Mouse (Mus musculus) cerebellum, postnatal 4 days (tissue): ENCODE results near the gene Prss1.
"Not testable (repeated sequence)": the region's sequence is repeated elsewhere in the genome, so short reads cannot be mapped to it uniquely, and the experiment has no call there.

Experiments
- DNase-seq, 2 experiments: peaks; one replicate each; pipeline ENCODE4 v3.0.0; 2022; ENCODE audit warnings: low spot score in 2 of 2, mixed read lengths in 1 of 2

The Prss1 gene

DNA sequence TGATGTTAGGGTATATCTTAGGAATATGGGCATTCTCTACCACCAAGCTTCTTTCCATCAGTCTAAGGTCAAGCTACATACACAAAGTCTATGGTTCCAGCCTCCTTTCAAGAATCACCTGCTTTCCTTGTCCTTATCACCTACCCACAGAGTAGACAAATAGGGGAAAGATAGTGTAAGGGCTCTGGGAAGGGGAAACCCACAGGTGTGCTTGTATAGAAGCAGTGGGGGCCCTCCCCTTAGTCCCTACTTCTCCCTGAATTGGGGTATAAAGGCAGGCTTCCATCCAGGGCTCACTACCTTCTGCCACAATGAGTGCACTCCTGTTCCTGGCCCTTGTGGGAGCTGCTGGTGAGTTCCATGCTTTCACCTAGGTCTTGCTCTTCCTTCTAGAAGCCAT is at the start of gene Prss1:
Gene Prss1, plus strand, starts transcription at position 301 of the 400 bp plus-strand sequence.
- DNase-seq: not testable (repeated sequence)

- DNase-seq: not testable (repeated sequence)
These were observed 16.5 kb upstream of the Prss1 start for GRCm38 (mm10) chr6:41442261-41442660.

GRCm38 (mm10) chr6:41446045-41446444 is 12.7 kb upstream of the Prss1 start, which contains the start of gene Gm10334:
Gene Gm10334, minus strand, starts transcription at chr6:41446145.
- DNase-seq: not testable (repeated sequence)

DNA sequence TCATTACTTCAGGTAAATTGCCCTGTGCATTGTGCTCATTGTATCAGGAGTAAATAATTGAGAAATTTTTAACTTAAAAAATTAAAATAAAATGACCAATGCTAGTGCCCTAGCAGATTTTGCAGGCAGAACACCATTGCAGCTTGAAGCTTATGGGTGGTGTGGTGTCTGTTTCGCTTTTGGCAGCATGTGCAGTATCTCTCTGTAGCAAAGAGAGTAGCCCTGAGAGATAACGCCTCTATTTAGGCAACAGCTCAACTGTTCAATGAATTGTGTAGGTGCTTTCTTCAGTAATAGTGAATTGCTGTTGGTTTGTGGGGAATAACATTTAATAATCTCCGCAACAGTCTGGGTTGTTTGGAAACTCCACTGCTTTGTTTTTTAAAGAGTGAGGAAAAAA is 40.6 kb downstream of the Prss1 start:
- DNase-seq: no peak

DNA sequence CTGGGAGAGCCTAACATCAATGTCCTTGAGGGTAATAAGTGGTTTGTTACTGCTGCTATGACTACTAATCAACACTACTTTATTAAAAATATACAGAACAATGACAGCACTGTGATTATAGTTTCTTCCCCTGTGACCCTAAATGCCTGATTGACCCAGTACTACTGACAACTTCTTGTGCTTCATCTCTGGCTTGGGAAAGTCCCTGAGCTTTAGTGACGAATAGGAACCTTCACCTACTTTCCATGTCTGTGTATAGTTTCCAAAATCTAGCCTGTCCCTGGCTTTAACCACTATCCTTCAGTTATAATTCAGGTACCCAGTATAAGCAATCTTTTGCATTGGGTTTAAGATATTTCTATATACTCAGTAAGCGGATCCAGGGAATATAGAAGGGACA is 46.2 kb downstream of the Prss1 start:
- no peak for DNase-seq

GRCm38 (mm10) chr6:41505323-41505722 is 46.6 kb downstream of the Prss1 start:
- DNase-seq: no peak
